Mouse (Mus musculus): ENCODE data around the gene Dennd1b.

The Dennd1b gene

DNA sequence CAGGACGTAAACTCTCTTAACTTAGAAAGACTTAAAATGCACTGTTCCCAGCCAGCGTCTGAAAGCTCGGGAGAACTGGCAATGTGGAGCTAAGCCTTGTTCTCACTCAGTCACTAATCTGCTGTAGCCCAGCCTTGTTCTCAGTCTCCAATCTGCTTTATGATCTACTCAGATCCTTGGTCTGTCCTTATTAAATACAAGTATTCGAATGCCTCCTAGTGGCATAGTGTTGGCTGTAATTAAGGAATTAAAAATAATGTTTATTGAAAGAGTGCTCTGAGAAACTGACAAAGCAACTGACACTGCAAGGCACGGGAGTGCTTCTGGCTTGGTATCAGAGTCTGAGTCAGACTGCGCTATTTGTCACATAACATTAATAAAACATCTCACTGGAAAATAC, 116.3 kb downstream of the Dennd1b start:
- DNase-seq (ENCODE audit: low spot score in 2 of 2), result no peak

DNA sequence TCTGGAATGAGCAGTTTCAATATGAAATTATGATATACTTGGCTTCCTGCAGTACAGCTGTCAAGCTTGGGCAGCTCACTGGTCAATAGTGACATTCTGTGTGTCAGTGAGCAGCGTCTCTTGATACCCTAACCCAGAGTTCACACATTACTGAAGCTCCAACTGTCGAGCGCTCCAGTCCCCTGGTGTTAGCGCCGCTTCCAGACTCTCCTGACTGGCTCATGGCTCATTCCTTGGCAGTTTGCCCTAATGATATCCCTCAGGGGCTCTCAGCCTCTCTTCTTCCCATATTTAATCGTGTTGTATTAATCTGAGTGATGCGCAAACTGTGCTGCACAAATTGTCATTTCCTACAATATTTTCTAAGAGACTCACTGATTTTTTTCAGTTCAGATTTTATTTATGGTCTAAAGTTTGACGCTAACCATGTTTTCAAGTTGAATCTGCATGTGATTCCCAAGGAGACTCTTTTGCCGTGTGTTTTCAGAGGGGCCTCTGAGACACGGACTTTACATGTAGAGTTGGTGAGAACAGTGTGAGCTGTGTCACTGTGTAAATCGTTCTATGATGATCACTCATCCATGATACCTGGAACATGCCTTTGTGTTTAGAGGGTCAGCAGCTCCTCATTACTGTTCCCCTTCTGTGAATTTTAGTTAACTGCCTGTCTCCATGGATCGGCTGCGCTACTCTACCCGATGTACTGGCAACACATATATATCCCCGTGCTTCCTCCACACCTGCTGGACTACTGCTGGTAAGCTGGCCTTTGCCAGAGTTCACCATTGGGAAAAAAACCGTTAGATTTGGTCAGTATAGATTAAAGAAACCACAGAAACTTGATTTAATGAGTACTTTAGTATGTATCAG, 117.5 kb downstream of the Dennd1b start:
- no peak for DNase-seq (ENCODE audit: low spot score in 2 of 2)

DNA sequence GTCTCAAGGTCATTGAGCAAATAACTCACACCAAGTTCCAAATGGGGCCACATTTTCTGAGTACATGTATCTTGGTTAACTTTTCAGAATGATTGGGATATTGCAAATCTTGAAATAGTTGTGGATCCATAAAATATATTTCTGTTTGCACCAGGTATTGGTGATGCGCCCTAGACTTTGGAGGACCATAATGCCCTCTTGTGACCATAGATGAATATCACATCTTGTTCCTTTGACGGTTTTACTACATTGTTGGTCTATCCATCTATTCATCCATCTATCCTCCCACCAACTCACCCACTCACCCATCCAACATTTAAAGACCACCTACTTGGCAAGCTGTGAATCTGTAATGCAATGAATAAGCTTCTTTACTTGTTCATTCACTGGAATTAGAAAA, 120.1 kb downstream of the Dennd1b start:
- no peak for DNase-seq (ENCODE audit: low spot score in 2 of 2)

DNA sequence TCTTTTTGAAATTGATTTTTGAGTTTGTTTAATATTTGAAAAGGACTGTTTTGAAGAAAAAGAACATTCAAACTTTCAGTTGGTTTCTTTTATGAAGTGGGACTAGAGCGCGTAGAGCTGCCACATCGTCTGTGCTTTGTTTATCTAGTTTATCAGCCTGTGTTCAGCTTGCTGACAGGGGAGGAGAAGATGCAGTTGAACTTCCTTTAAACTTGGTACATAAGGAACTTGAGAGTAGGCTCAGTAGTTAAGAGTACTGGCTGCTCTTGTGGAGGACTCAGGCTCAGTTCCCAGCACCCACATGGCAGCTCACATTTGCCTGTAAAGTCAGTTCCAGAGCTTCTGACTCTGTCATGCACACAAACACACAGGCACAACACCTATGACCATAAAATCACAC, 124.3 kb downstream of the Dennd1b start:
- DNase-seq (ENCODE audit: low spot score in 2 of 2), result no peak

DNA sequence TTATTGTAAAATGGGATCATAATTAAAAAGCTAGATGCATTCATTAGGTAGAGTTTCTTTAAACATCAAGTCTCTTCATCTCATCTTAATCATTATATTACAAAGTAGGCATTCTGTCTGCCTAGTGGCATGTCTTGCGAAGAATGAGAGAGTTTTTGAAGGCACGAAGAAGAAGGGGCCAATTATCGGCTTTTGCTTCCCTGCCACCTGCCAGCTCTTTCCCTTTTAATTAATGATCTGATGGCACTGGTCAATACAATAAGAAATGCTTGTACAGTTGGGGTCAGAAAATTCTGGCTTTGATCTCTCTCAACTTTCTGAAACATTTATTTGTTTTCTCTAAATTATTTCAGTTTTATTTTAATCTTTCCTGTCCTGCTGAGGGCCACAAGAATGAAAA, 127.5 kb downstream of the Dennd1b start:
- no peak for DNase-seq (ENCODE audit: low spot score in 2 of 2)

DNA sequence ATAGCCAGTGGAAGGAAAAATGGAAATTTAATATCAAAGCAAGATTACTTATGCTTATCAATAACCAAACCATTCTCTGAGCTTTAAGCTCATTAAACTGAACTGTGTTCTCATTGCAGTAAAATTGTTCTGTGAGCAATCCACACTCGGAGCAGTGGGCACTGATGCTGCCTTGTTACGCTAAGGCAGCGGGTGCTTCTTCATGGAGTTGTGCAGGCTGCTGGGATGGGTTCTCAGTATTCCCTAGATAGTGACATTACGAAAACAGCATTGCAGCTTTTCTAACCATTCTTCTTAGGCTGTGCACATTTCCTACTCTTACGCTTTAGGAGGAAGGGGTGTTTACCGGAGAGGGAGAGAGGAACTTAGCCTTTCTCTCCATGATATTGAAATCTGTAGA, 128.5 kb downstream of the Dennd1b start:
- no peak for DNase-seq (ENCODE audit: low spot score in 2 of 2)

DNA sequence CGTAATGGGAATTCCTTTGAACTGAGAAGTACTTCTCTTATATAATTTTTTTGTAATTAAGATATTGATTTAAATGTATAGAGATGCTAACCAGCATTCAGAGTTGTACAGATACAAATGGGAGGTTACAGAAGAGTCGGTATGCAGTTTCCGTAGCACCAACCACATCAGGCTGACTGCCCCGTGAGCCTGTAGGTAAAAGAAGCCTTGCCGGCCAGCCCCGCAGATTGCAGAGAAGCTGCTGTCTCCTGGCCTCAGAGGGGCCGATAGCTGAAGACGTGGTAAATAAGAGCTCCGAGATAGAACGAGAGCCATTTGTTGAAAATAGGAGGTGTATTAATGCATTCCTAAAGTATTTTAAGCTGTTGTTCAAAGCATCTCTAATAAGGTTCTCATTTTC, 128.9 kb downstream of the Dennd1b start:
- DNase-seq (ENCODE audit: low spot score in 2 of 2), result no peak

DNA sequence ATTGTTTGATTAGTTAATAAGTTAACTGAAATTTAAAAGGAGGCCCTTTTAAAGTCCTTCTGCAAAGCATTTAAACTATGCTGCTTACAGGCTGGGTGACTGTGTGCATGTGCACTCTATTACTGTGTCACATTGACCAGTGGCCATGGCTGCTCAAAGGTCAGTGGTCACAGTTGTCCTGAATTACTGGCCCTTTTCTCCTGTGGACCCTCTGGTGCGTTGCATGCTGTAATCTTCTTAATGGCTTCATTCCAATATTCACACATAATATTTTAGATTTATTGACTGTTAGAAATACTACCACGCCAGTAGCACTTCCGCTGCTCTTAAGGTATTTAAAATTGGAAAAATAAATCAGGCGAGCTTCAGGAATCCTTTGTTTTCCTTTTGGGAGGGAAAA, 129.5 kb downstream of the Dennd1b start:
- DNase-seq (ENCODE audit: low spot score in 2 of 2), result no peak

DNA sequence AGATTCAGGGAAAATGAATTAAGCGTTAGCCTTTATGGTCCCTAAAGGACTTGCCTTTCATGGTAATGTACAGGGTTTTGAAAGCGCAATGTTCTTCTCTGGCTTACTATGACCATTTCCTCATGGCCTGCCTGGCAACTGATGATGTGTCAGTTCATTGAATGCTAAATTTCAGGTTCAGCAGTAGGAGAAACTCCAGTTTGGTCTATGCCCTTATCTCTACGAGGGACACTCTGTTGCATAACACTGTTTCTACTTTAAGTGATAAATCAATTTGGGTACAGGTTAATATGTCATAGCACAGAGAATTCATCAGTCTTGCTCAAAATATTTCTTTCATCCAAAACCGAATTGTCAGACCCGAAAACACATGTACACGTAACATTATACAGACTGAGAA, 133.1 kb downstream of the Dennd1b start:
- DNase-seq (ENCODE audit: low spot score in 2 of 2), result no peak

DNA sequence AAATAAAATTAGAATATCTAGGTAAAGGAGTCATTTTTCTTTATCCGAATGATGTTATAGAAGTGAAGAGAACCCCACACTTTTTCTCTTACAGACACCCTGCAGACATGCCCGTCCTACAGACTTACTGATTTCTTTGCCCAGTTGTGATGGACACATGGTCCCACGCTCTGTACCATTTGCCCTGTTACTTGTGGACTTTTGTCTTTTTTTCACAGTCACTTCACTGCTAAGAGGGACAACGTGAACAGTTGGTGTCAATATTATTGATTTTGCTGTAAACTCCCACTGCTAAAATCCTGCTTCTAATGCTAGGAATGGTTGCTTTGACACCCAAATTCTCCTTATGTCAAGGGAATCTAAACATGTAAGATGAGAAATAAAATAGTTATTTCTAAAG, 134.9 kb downstream of the Dennd1b start:
- no peak for DNase-seq (ENCODE audit: low spot score in 2 of 2)

DNA sequence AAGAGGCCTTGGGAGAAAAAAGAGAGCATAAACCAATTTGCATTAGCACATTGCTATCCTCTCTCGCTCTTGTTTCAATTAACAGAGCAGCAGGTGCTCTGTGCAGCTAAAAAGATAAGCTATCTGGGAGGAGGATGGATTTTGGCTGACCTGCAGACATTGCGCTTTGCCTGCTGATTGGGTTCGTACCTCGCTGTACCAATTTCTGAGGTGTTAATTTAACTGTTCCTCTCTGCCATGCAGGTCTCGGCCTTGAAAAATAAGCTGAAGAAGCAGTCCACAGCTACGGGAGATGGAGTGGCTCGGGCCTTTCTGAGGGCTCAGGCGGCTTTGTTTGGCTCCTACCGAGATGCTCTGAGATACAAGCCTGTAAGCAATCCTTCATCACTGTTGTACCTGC, 138.5 kb downstream of the Dennd1b start:
- DNase-seq (ENCODE audit: low spot score in 2 of 2), result no peak

DNA sequence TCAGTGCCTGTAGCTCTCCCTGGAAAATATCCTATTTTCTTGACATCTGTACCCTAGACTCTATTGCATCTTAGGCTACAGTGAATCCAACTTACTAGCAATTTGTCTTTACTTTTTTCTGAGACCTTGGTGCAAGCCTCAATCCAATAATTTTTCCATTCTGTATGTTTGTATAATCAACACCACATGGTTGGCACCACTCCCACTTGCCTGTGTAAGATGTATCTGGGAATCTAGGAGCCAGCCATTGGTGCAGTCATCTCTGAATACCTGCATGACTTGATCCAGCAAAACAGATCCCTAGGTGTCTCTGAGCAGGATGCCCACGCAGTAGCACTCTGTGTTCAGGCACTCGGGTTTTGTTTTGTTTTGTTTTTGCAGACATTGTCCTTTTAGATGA, 145.0 kb downstream of the Dennd1b start:
- DNase-seq (ENCODE audit: low spot score in 2 of 2), result no peak

DNA sequence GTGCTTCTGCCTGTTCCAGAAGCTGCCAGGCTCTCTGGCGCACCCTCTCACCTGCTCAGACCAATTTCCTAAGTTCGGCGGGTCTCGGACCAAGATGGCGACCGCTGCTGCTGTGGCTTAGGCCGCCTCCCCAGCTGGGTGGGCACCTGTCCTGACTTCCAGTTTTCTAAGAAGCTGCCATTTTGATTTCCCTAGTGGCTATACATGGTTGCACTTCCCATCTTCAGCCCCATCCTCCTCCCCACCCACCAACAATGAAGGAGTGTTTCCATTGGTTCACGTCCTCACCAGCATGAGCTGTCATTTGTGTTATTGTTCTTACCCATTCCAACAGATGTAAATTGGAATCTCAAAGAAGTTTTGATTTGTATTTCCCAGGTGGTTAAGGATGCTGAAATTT, 159.4 kb downstream of the Dennd1b start:
- DNase-seq (ENCODE audit: low spot score in 2 of 2), result no peak

DNA sequence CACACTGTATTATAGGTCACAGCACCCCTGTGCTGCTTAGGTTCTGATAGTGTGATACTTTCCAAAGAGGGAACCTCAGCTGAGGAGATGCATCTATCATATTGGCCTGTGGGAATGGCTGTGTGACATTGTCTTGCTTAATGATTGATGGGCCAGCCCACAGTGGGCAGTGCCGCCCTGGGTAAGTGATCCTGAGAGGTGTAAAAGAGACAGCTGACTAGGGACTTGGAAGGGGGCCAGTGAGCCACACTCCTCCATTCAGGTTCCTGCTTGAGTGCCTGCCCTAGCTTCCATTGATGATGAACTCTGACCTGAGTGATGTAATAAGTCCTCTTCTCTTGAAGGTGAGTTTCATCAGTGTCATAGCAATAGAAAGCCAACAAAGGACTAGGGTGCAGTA, 176.4 kb downstream of the Dennd1b start:
- DNase-seq (ENCODE audit: low spot score in 2 of 2), result no peak

DNA sequence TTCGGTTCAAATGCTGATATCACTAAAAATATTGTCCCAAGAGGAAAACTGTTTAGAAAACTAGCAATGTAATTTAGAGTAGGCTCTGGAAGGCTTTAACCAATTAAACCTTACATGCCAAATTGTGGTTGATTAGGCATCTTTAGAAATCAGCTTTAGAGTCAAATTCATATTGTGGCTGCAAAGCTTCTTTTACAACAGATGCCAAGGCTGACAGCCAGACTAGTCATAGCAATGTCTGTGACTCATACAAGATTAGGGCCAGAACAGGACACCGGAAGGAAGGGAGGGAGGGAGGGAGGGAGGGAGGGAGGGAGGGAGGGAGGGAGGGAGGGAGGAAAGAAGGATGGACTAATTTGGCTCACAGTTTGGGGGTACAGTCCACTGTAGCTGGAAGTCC, 182.3 kb downstream of the Dennd1b start:
- no peak for DNase-seq (ENCODE audit: low spot score in 2 of 2)

DNA sequence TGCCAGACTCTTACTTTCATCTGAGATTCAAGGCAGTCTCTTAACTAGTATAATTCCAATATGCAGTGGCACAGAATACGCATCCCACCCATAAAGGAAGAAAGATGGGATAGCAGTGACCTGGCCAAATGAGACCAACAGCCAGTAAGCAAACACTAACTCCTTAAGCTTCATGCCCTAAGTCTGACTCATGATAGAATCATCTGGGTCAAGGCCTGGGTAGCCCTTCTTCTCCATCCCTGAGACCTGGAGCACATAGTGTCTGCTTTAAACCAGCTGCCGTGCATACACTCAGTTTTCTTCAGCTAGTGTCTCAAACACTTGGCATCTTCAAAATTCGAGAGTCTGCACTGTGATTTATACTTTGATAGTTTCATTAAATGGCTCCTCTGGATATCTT, 183.1 kb downstream of the Dennd1b start:
- DNase-seq (ENCODE audit: low spot score in 2 of 2), result no peak

DNA sequence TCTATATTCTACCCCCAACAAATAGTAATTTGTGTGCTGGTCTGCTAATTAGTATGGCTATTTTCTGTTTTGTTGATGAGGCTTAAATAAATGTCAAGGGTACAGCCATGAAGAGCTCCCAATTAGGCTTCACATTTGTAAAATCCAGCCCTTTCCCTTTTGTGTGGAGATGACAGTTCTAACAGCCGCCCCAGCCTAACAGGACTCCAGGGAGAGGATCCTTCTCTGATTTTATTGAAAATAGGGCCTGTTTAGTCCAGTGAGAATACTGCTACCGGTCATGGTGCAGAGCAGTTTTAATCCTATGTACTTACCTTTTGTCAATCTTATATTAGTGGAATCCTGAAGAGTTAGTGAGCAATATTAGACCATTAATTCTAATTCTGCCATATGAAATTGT, 189.8 kb downstream of the Dennd1b start:
- no peak for DNase-seq (ENCODE audit: low spot score in 2 of 2)

DNA sequence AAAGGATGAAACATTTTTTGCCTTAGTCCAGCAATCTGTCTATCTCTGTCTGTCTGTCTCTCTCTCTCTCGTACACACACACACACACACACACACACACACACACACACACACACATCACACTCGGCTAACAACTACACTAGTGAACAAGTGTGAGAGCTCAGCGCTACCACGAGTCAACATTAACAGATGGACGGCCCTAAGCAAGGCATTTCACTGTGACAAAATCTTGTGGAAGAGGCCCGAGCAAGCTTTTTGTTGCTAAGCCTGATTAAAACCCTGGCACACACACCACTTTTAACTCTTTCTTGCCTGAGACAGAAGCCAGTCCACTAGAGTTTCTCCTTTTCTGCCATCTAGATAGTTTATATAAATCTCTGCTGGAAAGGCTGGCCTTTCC, 190.3 kb downstream of the Dennd1b start:
- DNase-seq (ENCODE audit: low spot score in 2 of 2), result no peak

DNA sequence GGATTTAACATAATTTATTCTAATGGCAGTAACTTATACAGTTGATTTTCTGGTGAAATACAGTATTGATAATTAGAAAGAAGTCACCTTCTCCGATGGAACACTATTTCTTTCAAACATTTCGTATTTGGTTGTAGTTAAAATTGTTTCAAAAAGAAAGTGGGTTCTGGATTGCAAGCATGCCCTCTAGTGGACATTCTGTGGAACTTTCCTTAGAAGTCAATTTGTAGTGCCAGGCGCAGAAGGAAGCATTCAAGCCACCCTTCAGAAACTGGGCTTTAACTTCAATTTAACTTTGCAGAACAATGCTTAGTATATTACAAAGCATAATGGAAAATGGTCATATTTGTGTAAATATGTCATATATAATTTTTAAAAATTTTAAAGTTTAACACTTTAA, 193.2 kb downstream of the Dennd1b start:
- no peak for DNase-seq (ENCODE audit: low spot score in 2 of 2)

DNA sequence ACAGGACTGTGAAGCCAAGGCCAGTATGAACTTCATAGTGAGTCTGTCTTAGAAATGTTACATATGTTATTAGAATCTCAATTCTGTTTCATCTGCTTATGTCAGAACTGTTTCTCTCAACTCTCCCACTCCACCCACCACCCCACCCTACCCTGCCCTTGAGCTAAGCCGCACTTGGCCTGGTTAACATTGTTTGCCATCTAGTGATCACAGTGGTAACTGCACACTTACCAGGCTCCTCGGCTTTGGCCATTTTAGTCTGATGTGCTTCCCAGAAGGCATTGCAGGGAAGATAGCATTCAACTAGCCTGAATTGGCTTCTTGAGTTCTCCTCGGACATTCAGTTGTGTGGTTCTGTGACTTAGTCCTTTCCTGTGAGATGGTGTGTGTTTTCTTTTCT, 198.4 kb downstream of the Dennd1b start:
- no peak for DNase-seq (ENCODE audit: low spot score in 2 of 2)

DNA sequence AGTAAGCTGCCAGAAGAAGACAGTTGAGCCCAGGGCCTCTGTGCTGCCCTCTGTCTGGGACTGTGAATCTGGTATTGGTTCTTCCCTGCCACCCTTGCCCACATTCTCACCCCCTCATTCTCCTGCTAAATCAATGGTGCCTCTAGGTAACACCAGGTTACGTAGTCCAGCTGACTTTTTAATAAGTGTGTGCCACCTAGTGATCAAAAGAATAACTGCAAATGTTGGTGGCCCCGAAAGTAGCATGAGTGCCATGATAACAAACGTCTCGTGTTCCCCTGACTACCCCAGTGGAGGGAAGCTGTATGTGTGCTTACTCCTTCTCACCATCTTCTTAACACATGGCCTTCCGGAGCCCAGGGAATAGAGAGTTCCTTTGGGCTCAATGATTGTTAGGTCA, 199.6 kb downstream of the Dennd1b start:
- no peak for DNase-seq (ENCODE audit: low spot score in 2 of 2)

DNA sequence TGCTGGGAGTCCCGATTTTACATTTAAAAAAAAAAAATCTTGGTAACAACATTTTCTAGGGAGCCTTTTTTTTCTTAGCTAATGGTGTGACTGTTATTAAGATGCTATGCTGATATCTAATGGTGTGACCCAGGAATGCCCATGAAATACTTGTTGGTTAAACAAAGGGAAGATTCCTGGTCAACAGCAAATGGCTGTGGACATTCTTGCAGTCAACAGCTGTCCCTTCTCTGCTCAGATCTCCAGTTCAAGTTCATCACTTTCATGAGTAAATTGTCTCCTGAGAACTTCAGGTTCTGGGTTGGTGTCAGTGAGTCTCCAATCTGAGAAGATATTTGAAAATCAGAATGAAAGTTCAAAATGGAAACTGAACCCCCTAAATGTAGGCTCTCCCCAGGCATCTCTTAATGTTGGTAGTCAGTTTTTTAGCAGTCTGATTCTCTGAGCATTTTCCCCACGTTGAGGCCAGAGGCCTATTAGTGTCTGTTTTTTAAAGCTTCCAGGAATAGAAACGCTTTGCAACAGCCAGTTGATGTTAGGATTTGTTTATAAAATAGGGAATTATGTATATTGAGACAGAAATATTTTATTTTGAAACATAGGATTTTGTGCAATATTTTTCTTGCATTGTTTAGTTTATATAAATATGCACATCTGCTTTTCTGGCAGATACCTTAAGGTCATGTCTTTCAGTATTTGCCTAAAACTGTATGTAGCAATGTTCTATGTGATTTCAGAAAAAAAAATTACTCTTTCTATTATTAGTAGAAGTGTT, 211.0 kb downstream of the Dennd1b start:
- no peak for DNase-seq (ENCODE audit: low spot score in 2 of 2)

DNA sequence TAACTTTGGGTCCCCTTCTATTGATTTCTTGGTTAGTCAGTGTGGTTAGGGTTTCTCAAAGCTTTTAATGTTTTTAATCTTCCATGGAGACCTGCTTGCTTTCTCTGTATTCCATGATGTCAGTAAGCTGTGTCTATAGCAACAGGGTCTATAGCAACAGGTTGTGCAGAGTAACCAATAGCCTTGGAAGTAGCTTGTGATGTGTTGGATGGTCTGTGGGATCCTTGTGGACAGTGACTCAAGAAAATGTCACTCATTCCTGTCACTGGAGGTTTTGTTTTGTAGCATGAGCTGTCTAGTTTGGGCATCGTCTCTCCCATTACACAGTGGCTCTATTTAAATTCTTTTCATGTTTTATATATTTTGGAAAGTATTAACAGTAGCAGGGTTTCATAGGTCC, 216.5 kb downstream of the Dennd1b start:
- no peak for DNase-seq (ENCODE audit: low spot score in 2 of 2)

Data from spleen, postnatal 14 days (tissue).